Mouse (Mus musculus): ENCODE data around the gene Acss2. TPM values are rescaled to one million over a fixed set of nuclear protein-coding genes. Genes with fewer than 3 reads are reported as not detected.

The Acss2 gene
- polyA plus RNA-seq, 1 experiment from 2014 or later = 20.0 TPM

DNA sequence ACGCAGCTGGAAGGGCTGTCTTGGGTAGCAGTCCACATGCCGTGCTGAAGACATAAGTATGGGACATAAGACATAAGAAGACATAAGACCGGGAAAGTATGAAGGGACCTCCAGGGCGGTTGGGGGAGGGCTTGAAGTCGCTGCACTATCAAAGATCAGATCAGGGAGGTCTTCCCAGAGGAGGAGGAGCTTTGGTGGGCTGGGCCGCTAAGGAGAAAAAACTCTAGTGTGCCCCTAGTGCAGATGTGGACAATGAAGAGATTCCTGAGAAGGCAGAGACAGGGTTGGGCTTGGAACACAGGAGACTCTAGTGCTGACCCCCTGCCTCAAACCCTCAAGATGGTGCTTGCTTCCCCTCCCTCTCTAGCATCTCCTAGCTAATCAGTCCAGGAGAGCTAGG is 99.2 kb downstream of the Acss2 start:
- ATAC-seq (replicated peaks; ENCODE audit: insufficient number of reproducible peaks, insufficient read depth, low FRiP score, low read depth) = no peak
- Histone ChIP-seq H3K4me2 (no peak overlapping the region), H3K27me3 (no peaks in the 10 kb centered on the region), H3K9ac (no peak overlapping the region), H3K9me3 (replicated peaks) (no peaks in the 10 kb centered on the region), H3K4me1 (replicated peaks) (peaks cover 44% of the 10 kb centered on the region), H3K27ac (0 out of 2 replicates have a peak overlapping the region, but pooled peaks have one; percentile 15), H3K36me3 (peaks cover 42% of the 10 kb centered on the region; the same call in 1 of the 2 replicates), H3K4me3 (no peak overlapping the region)
- WGBS = 53% methylated on average over 6 of the region's 6 CpGs

- no peak overlapping the region for H3K27ac ChIP-seq
- no peak overlapping the region for H3K4me3 ChIP-seq
- H3K9me3 ChIP-seq (replicated peaks) = no peaks in the 10 kb centered on the region
- 0 out of 2 replicates have a peak, but pooled peaks have one; percentile 37 for ATAC-seq (replicated peaks; ENCODE audit: insufficient number of reproducible peaks, insufficient read depth, low FRiP score, low read depth)
- WGBS = 11% methylated on average over 8 of the region's 8 CpGs
- H3K9ac ChIP-seq = no peak overlapping the region
- H3K4me2 ChIP-seq = no peak overlapping the region
- peaks cover 54% of the 10 kb centered on the region; the same call in 1 of the 2 replicates for H3K36me3 ChIP-seq
- H3K27me3 ChIP-seq = no peaks in the 10 kb centered on the region
- peaks cover 26% of the 10 kb centered on the region for H3K4me1 ChIP-seq (replicated peaks)
Measured at GRCm38 (mm10) chr2:155619817-155620216, 102.1 kb downstream of the Acss2 start.

GRCm38 (mm10) chr2:155622606-155623005 is 104.9 kb downstream of the Acss2 start:
- Histone ChIP-seq H3K4me1 (replicated peaks) (peaks cover 7% of the 10 kb centered on the region; the same call in 1 of the 2 replicates), H3K27me3 (peaks cover 9% of the 10 kb centered on the region; the same call in 1 of the 2 replicates), H3K4me2 (no peak overlapping the region), H3K4me3 (no peak overlapping the region), H3K27ac (no peak overlapping the region), H3K9me3 (replicated peaks) (no peaks in the 10 kb centered on the region), H3K36me3 (peaks cover 64% of the 10 kb centered on the region), H3K9ac (no peak overlapping the region)
- ATAC-seq (replicated peaks; ENCODE audit: insufficient number of reproducible peaks, insufficient read depth, low FRiP score, low read depth) = no peak
- 38% methylated on average over 11 of the region's 11 CpGs for WGBS

- Histone ChIP-seq H3K27ac (no peak overlapping the region), H3K4me2 (no peak overlapping the region), H3K4me3 (no peak overlapping the region), H3K9ac (no peak overlapping the region), H3K36me3 (peaks cover 72% of the 10 kb centered on the region), H3K27me3 (peaks cover 17% of the 10 kb centered on the region), H3K9me3 (replicated peaks) (no peaks in the 10 kb centered on the region), H3K4me1 (replicated peaks) (peaks cover 8% of the 10 kb centered on the region)
- ATAC-seq (replicated peaks; ENCODE audit: insufficient number of reproducible peaks, insufficient read depth, low FRiP score, low read depth) = no peak
- 77% methylated on average over 6 of the region's 6 CpGs for WGBS
Measured at GRCm38 (mm10) chr2:155623996-155624395, 106.2 kb downstream of the Acss2 start.

DNA sequence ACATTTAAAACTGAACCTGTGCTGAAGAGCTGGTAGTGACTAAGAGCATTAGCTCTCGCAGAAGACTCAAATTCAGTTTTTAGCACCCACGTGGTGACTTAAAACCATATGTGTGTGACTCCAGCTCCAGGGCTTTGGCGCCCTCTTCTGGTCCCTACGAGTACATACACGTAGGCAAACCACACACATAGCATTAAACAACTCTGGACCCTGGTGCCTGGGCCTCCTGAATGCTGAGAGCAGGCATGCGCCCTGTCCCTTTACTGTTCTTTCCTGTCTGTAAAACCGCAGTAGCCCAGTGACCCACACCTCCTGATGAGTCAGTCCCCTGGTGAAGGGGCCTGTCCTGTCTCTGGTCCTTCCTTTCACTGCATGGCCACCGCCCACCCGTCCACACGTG is 107.0 kb downstream of the Acss2 start:
- WGBS = 36% methylated on average over 10 of the region's 10 CpGs
- ATAC-seq (replicated peaks; ENCODE audit: insufficient number of reproducible peaks, insufficient read depth, low FRiP score, low read depth) = no peak
- H3K9ac ChIP-seq = no peak overlapping the region

DNA sequence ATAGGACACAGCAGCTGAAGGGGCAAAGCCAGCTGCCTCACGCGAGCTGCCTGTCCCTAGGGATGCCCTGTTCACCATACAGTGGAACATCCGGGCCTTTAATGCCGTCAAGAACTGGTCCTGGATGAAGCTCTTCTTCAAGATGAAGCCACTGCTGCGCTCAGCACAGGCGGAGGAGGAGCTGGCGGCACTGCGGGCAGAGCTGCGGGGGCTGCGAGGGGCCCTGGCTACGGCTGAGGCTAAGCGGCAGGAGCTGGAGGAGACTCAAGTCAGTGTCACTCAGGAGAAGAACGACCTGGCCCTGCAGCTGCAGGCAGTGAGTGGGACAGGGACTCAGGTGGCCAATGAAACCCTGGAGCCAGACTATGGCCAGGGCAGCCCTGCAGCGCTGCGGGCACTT is 108.5 kb downstream of the Acss2 start:
- Histone ChIP-seq H3K4me2 (no peak overlapping the region), H3K27me3 (peaks cover 37% of the 10 kb centered on the region), H3K9me3 (replicated peaks) (no peaks in the 10 kb centered on the region), H3K36me3 (peaks cover 85% of the 10 kb centered on the region), H3K4me3 (no peak overlapping the region), H3K27ac (no peak overlapping the region), H3K4me1 (replicated peaks) (peaks cover 22% of the 10 kb centered on the region), H3K9ac (no peak overlapping the region)
- ATAC-seq (replicated peaks; ENCODE audit: insufficient number of reproducible peaks, insufficient read depth, low FRiP score, low read depth) = no peak
- WGBS = 55% methylated on average over 15 of the region's 15 CpGs

More for the DNA sequence above, 107.0 kb downstream of the Acss2 start:
- Histone ChIP-seq H3K4me1 (replicated peaks) (peaks cover 13% of the 10 kb centered on the region), H3K4me2 (no peak overlapping the region), H3K4me3 (no peak overlapping the region), H3K36me3 (peaks cover 77% of the 10 kb centered on the region), H3K9me3 (replicated peaks) (no peaks in the 10 kb centered on the region), H3K27me3 (peaks cover 24% of the 10 kb centered on the region), H3K27ac (no peak overlapping the region)

DNA sequence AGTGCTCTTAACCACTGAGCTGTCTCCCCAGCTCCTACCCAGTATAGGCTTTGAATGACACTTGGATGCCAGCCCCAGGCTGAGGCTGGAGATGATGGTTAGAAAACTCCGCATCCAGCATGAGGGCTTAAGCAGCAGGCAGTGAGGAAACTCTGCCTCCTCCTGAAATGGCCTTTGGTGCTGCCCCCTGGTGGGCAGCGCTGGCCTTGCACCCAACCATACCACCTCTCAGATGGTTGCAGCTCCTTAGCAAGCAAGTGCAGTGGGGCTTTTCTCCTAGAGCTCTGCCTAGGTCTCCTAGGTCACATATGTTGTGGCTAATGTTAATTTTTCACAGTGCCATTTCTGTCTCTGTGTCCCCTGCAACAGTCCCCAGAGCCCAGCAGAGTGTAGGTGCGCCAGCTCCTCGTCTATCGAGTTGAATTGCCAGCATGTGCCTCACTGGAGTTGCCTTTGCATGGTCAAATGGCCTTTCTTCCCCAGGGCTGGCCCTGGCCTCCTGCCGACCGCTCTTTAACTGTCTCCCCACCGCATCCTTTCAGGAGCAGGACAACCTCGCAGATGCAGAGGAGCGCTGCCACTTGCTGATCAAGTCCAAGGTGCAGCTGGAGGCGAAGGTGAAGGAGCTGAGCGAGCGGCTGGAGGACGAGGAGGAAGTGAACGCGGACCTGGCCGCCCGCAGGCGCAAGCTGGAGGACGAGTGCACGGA is 109.4 kb downstream of the Acss2 start:
- 57% methylated on average over 21 of the region's 21 CpGs for WGBS
- Histone ChIP-seq H3K36me3 (peaks cover 85% of the 10 kb centered on the region), H3K9me3 (replicated peaks) (no peaks in the 10 kb centered on the region), H3K4me2 (no peak overlapping the region), H3K27ac (no peak overlapping the region), H3K4me3 (no peak overlapping the region), H3K9ac (no peak overlapping the region), H3K27me3 (peaks cover 41% of the 10 kb centered on the region), H3K4me1 (replicated peaks) (peaks cover 22% of the 10 kb centered on the region)
- ATAC-seq (replicated peaks; ENCODE audit: insufficient number of reproducible peaks, insufficient read depth, low FRiP score, low read depth) = no peak

- peaks cover 41% of the 10 kb centered on the region for H3K27me3 ChIP-seq
- ATAC-seq (replicated peaks; ENCODE audit: insufficient number of reproducible peaks, insufficient read depth, low FRiP score, low read depth) = no peak
Measured at GRCm38 (mm10) chr2:155628112-155628511, 110.4 kb downstream of the Acss2 start.

DNA sequence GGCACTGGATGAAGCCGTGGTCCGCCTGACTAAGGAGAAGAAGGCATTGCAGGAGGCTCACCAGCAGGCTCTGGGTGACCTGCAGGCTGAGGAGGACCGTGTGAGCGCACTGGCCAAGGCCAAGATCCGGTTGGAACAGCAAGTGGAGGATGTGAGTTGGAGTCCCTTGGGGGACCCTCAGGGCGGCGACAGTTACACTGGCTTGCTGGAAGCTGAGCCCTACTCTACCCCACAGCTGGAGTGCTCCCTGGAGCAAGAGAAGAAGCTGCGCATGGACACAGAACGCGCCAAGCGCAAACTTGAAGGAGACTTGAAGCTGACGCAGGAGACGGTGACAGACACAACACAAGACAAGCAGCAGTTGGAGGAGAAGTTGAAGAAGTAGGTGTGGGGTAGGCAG is 110.8 kb downstream of the Acss2 start:
- H3K27ac ChIP-seq = no peak overlapping the region
- H3K36me3 ChIP-seq = peaks cover 85% of the 10 kb centered on the region
- no peaks in the 10 kb centered on the region for H3K9me3 ChIP-seq (replicated peaks)
- peaks cover 29% of the 10 kb centered on the region for H3K4me1 ChIP-seq (replicated peaks)
- no peak overlapping the region for H3K4me2 ChIP-seq
- H3K4me3 ChIP-seq = no peak overlapping the region
- no peak for ATAC-seq (replicated peaks; ENCODE audit: insufficient number of reproducible peaks, insufficient read depth, low FRiP score, low read depth)
- peaks cover 41% of the 10 kb centered on the region for H3K27me3 ChIP-seq
- WGBS = 78% methylated on average over 13 of the region's 13 CpGs
- H3K9ac ChIP-seq = no peak overlapping the region

More at GRCm38 (mm10) chr2:155628112-155628511, 110.4 kb downstream of the Acss2 start:
- H3K4me2 ChIP-seq = no peak overlapping the region
- peaks cover 26% of the 10 kb centered on the region for H3K4me1 ChIP-seq (replicated peaks)
- no peak overlapping the region for H3K4me3 ChIP-seq
- peaks cover 85% of the 10 kb centered on the region for H3K36me3 ChIP-seq
- 82% methylated on average over 9 of the region's 9 CpGs for WGBS
- no peak overlapping the region for H3K27ac ChIP-seq
- H3K9me3 ChIP-seq (replicated peaks) = no peaks in the 10 kb centered on the region
- no peak overlapping the region for H3K9ac ChIP-seq

DNA sequence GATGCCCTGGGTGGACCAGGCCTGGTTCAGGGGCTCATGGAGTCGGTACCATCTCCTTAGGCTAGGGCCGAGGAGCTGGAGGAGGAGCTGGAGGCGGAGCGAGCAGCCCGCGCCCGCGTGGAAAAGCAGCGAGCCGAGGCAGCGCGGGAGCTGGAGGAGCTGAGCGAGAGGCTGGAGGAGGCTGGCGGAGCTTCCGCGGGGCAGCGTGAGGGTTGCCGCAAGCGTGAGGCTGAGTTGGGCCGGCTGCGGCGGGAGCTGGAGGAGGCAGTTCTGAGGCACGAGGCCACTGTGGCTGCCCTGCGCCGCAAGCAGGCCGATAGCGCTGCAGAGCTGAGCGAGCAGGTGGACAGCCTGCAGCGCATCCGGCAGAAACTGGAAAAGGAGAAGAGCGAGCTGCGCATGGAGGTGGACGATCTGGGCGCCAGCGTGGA is 111.5 kb downstream of the Acss2 start:
- Histone ChIP-seq H3K27ac (no peak overlapping the region), H3K9ac (0 out of 2 replicates have a peak overlapping the region, but pooled peaks have one; percentile 3), H3K9me3 (replicated peaks) (no peaks in the 10 kb centered on the region), H3K27me3 (peaks cover 41% of the 10 kb centered on the region), H3K4me2 (peak overlapping the region; percentile 50), H3K4me1 (replicated peaks) (peaks cover 33% of the 10 kb centered on the region), H3K4me3 (peak overlapping the region; percentile 26), H3K36me3 (peaks cover 86% of the 10 kb centered on the region)
- WGBS = 15% methylated on average over 30 of the region's 35 CpGs
- no peak for ATAC-seq (replicated peaks; ENCODE audit: insufficient number of reproducible peaks, insufficient read depth, low FRiP score, low read depth)

- Histone ChIP-seq H3K4me3 (no peak overlapping the region), H3K4me1 (replicated peaks) (peaks cover 35% of the 10 kb centered on the region), H3K4me2 (no peak overlapping the region), H3K27me3 (peaks cover 41% of the 10 kb centered on the region), H3K9me3 (replicated peaks) (no peaks in the 10 kb centered on the region), H3K27ac (0 out of 2 replicates have a peak overlapping the region, but pooled peaks have one; percentile 4), H3K9ac (no peak overlapping the region), H3K36me3 (peaks cover 89% of the 10 kb centered on the region)
- no peak for ATAC-seq (replicated peaks; ENCODE audit: insufficient number of reproducible peaks, insufficient read depth, low FRiP score, low read depth)
- 61% methylated on average over 20 of the region's 20 CpGs for WGBS
Measured at GRCm38 (mm10) chr2:155630153-155630552, 112.4 kb downstream of the Acss2 start.

Data from heart, embryonic 15.5 days (tissue).